Mouse (Mus musculus) left cerebral cortex, adult 11 months (tissue): ENCODE measurements around the gene Ireb2.
"Not testable (repeated sequence)": the region's sequence is repeated elsewhere in the genome, so short reads cannot be mapped to it uniquely, and the experiment has no call there.

Source experiments
- DNase-seq: peaks from one replicate; pipeline ENCODE4 v3.0.0; 2022; ENCODE audit warnings: low spot score

Gene Ireb2

DNA sequence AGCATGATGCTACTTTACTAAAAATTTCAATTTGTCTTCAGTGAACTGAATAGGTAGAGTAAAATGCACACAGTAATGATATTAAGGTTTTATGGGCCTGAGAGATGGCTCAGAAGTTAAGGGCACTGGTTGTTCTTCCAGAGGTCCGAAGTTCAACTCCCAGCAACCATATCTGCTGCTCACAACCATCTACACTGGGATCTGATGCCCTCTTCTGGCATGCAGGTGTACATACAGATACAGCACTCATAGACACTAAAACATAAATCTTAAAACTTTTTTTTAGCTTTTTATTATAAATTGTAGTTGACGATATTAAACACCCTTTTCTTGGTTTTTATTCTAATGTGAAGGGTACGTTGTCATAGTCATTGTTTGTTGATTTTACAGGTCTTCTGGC lies 33.5 kb downstream of the Ireb2 start:
- no peak for DNase-seq

DNA sequence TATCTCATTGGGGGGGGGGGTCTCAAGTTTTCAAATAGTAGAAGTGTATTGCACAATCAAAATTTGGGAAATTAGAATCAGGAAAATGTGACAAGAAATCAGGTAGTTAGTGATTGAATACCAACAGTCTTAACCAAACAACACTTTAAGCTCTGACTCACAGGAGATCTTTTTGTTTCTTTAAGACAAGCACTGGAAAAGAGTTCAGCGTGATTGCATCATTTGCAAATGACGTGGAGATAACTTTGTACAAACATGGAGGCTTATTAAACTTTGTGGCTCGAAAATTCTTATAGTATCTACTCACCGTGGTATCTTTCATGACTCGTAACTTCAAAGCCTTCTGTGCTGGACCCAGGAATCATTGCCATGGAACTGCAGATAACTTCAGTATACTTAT lies 45.9 kb downstream of the Ireb2 start:
- no peak for DNase-seq

DNA sequence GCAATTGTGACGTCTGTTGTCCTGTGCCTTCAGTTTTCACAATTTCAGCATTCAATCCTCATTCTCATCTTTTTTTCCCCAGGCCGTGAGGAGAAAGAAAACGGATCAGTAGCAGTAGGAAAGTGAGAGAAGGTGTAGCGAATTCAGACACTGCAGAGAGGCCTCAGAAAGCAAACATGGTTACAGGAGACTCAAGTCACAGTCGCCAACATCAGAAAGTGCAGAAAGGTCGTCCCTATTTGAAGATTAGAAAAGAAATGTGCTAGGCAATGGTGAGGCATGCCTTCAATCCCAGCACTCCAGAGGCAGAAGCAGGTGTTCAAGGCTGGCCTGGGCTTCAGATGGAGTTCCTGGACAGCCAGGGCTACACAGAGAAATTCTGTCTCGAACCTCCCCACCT lies 52.0 kb downstream of the Ireb2 start:
- DNase-seq = no peak

DNA sequence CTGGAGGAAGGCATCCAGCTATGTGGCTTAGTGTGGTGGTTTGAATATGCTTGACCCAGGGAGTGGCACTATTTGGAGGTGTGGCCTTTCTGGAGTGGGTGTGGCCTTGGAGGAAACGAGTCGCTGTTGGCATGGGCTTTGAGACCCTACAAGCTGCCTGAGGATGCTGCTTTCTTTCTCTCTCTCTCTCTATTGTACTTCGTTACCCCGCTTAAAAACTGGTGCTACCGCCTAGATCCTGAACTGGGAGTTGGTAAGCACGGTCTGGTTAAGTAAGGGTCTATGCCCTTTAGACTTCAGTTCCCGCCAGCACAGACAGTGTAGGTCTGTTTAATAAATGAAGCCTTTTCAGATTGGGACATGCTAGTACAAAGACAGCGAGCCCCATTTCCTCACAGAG lies 52.8 kb downstream of the Ireb2 start:
- no peak for DNase-seq

DNA sequence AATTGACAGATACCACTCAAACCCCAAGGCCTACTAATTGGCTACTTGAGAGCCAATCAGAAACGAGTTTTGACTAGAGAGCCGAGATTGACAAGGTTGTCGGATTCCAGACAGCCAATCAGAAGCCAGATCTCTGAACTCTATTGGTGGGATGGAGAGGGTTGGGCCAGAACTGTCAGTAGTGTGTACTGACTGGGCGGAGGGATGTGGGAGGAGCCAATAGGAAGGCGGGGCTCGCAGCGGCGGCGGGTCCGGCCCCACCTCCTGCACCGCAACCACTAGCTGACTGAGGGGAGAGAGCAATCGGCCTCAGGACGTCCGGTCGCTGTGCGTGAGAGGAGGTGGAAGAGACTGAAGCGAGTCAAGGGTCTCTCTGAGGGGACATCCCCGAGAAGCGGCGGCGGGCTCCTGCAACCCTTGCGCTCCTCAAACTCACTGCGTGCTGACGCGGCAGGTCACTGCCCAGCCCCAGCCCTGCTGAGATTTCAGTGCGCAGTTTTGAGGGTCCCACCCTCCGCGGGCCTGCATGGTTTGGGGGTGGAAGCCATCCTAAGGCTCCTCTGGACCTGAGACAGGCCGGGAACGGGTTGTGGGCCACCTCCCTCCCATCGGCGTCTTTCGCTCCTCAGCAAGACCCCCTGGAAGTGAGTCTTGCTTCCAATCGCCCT lies 53.6 kb downstream of the Ireb2 start, which contains the start of gene Hykk:
Gene Hykk (plus strand): TSS at position 274 of the 668 bp plus-strand sequence.
- peak; percentile 90 for DNase-seq

DNA sequence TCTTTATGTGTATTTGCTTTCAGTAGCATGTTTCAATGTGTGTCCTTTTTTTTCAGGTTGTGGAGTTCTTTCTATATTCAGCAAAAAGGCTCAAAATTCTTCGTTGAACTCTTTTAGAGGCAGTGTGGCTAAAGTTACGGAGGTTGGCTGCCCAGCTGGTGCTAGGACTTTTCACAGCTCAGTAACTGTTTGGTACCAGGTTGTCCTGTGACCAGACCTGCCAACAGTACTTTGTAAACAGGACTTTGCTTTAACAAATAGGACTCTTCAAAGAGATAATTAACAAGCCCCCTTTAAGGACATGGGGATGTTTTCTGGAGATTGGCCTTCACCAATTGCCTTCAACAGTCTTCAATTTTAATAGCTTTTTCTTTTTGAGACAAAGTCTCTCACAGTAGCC lies 54.6 kb downstream of the Ireb2 start:
- no peak for DNase-seq

DNA sequence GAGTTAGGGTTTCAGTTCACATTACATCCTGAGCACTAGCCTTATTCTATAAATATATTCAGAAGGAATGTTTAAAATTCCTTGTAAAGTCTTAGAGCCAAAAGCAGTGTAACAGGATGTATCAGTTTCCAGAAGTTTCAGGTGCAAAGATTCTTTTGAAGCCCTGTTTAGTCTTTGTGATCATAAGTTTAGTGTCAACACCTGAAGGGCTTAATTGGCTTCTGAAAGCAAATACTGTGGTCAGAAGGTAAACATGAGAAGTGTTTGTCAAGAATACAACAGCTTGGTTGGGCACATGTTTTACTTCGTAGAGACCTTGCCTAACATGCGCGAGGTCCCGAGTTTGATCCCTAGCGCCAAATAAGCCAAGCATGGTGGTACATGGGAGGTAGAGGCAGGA lies 55.2 kb downstream of the Ireb2 start:
- no peak for DNase-seq

DNA sequence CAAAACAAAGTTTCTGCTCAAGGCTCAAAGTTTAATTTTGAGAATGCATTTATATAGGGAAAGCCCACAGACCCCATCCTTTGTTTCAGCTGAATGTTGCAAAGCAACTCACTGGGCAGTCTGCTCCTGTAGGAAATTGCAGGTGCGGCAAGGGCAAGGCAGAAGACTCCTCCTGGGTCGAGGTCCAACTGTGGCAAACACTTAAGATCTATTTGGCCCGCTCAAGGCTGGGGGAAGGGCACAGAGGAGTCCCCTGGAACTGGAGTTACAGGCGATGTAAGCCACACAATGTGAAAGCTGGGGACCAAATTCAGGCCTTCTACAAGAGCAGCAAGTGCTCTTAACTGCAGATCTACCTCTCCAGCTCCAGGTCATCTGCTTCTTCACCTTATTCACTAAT lies 56.4 kb downstream of the Ireb2 start:
- no peak for DNase-seq

DNA sequence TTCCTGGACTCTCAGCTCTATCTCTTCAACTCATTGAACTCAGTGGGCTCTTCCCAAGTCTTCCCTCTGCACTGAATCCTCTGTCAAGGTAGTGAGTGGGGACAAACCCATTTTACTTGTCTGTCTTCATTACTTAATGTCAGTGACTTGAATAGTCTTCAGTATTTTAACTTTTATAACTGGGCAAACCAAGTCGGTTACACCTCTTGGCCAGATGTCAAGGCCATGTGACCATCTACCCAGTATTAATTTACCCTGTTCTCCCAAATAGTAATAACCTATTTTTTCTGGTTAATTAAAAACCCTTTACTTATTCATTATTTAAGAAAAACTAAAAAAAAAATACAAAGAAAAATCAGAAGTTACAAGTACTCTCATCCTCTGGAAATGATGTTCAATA lies 67.2 kb downstream of the Ireb2 start:
- DNase-seq = no peak

DNA sequence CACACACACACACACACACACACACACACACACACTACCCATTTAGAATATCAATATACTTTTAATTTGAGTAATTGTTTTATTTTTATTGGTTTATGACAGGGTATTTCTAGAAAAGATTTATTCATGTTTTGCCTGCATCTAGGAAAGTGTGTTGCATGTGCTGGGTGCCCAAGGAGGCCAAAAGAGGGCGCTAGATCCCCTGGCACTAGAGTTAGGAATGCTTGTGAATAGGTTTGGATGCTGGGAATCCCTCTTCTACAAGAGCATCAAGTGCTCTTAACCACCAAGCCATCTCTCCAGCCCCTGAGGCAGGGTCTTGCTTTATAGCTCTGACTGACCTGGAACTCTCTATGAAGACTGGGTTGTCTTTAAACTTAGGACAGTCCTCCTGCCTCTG lies 68.2 kb downstream of the Ireb2 start:
- no peak for DNase-seq

DNA sequence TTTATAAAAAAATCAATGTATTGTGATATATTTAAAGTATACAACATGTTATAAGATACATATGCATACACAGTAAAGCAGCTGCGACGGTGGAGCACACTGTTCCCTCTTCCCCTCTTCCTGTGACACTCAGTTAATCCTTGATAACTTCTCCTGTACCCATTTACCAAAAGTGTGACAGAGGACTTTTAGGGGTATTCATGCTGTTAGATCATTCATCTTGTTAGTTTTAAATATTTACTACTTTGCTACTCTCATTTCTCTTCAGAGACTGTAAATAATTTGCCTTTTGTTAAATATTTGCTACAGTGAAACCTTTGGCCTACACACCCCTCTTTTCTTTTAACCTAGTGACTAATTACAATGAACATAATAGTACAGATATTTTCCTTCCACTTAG lies 68.8 kb downstream of the Ireb2 start:
- DNase-seq = no peak

DNA sequence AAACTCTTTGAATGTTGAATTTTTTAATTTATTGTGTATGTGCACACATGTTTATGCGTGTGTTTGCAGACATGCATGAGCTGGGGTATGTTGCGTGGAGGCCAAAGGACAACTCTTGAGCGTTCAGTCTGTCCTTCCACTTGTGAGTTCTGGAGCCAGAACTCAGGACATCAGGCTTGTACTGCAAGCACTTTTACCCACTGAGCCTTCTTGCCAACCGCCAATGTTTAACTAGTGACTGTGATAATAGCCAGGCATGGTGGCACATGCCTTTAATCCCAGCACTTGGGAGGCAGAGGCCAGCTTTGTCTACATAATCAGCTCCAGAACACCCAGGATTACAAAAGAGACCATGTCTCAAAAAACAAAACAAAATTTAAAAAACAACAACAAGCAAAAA lies 78.5 kb downstream of the Ireb2 start:
- DNase-seq = no peak

DNA sequence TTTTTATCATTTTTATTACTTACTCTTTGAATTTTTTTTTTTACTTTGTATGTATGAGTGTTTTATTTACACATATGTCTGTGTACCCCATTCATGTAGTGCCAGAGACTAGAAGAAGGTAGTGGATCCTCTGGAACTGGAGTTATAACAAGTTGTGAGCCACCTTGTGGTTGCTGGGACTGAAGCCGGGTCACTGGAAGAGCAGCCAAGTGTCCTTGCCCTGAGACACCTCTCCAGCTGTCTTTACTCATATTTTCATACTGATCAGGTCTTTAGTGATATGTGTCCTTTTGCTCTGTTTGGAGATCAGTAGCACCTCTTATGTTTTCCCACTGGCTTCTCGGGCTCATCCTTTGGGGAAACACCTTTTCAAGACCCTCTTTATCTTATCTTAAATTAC lies 80.9 kb downstream of the Ireb2 start:
- DNase-seq = no peak

DNA sequence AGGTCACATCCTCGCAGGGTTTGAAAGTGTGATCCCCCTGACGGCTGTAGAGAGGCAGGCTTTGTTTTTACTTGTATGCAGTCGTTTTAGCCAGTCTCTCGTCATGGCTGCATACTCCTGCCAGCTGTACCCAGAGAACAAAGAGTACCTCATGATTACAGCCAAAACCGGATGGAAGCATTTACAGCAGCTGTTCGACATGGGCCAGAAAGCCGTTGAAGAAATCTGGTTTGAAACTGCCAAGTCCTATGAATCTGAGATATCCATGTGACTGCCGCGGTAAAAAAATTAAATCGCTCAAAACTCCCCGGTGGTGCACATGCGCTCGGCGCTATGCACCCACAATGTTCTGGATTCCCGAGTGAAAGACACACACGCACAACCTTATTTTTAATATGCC lies 82.7 kb downstream of the Ireb2 start:
- DNase-seq = no peak

DNA sequence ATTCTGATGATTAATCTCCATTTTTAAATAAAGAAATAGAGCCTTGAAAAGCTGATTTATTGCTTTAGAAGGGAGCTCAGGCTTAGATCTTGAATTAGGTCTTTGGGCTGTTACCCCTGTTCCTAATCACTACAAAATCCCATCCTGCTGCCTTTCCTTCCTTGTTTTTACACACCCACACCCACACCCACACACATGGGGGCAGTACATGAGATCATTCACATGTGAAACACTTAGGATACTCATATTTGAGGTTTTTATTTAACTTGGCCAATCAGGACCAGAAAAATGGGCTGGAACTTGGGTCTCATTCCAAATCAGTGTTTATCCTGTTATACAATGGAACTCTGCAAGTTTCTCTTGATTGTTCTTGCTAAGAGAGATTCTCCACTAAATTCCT lies 85.9 kb downstream of the Ireb2 start:
- DNase-seq = no peak

DNA sequence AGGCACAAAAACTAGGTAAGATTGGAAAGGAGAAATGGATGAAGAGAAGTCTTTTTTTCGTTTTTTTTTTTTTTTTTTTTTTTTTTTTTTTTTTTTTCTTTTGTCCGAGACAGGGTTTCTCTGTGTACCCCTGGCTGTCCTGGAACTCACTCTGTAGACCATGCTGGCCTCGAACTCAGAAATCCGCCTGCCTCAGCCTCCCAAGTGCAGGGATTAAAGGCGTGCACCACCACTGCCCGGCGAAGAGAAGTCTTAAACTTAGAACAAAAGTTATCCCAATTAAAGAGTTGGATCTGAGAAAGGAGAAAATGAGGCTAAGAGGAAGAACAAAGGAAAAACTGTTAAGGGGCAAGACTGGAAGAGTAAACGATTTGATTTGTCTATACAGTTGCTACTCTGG lies 86.6 kb downstream of the Ireb2 start:
- not testable (repeated sequence) for DNase-seq

DNA sequence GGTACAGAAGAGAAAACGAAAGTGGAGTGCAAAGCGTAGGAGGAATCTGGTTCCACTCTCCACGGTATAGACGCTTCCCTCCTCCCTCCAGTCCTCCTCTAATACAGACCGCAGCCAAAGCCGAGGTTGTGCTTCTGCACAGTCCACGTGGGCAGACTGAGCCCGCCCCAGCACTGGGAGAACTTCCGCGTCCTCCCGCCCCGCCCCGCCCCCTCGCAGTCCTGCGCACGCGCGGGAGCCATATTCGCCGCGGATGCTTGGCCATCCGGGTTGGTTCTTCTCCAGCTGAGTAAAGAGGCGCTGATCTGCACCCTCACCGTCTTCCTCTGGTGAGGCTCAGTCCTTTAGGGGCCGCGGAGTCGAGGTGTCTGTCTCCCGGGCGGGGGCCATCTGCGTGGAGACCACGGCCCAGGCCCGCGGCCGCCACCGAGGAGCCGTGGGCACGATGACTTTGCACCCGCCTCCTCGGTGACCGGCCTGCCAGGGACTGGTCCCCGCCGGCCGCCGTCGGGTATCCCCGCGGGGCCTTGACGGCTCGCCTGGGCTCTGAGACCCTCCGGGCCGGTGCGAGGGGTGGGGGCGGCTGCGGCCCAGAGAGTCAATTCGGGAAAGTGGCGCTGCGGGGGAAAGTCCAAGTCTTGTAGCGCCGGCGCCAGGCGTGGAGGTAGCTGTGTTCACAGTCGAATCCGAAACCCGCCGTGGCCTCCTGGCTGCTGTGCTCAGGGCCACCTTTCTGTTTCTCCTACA lies 87.2 kb downstream of the Ireb2 start, which contains the start of the genes Psma4 and AY074887:
Gene Psma4 (plus strand): TSS at position 216 of the 747 bp plus-strand sequence.
Gene AY074887 (minus strand): TSS at position 424 of the 747 bp plus-strand sequence.
- peak; percentile 78 for DNase-seq

DNA sequence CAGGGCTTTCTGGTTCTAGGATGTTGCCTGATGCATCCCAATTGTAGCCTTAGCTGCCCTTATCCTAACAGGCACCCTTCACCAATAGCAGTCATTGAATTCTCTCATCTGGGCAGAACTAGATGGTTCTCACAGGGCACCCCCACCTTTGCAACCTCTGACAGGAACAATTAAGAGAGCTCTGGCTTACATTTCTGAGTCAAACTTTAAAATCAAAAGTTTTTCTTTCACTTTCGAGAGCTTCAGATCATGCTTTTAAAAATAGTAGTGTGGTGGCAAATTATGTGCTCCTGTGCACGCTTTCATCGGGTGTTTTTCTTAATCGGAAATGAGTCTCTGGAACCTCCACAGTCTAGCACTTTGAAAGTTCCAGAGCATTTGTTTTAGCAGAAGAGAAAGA lies 97.5 kb downstream of the Ireb2 start:
- no peak for DNase-seq
